Mouse (Mus musculus): ENCODE results near the gene Cntrl.

- TF ChIP-seq EP300 (IDR thresholded peaks at IDR 0.05; ENCODE audit: low read depth) (no peak), CTCF (IDR thresholded peaks at IDR 0.05; ENCODE audit: low read depth) (no peak)
Measured at GRCm38 (mm10) chr2:35163396-35163795, 54.1 kb downstream of the Cntrl start.
